Mouse (Mus musculus) limb, embryonic 13.5 days (tissue): ENCODE results near the gene Pilra. TPM values are rescaled to one million over a fixed set of nuclear protein-coding genes. Genes with fewer than 3 reads are reported as not detected.
A peak's percentile ranks its signal among the peaks of the same experiment; 100 is the strongest.

Experiments used
- ATAC-seq: fragments of 200-750 bp; cut with Nextera tagmentation; 2 replicates; pipeline ENCODE4 v1.8.0; 2017; ENCODE audit warnings: low read depth, moderate number of reproducible peaks, moderate TSS enrichment; ENCODE audit not compliant: low FRiP score
- H3K27ac ChIP-seq: fragments of 300-500 bp; sonication (generic); 2 replicates; pipeline ENCODE4 v1.5.1; 2015; ENCODE audit warnings: inconsistent platforms, mild to moderate bottlenecking, moderate library complexity
- H3K27me3 ChIP-seq: fragments of 300-500 bp; sonication (generic); 2 replicates; pipeline ENCODE4 v1.6.1; 2015; ENCODE audit warnings: mild to moderate bottlenecking, inconsistent platforms
- H3K36me3 ChIP-seq: fragments of 300-500 bp; sonication (generic); 2 replicates; pipeline ENCODE4 v1.6.1; 2015; ENCODE audit warnings: inconsistent platforms, mild to moderate bottlenecking, moderate library complexity
- H3K4me1 ChIP-seq: fragments of 300-500 bp; sonication (generic); 2 replicates; pipeline ENCODE4 v1.6.1; 2015; ENCODE audit warnings: inconsistent platforms
- H3K4me2 ChIP-seq: fragments of 300-500 bp; sonication (generic); replicated peaks from 2 replicates; pipeline ENCODE4 v1.6.1; 2015; ENCODE audit warnings: inconsistent platforms, mild to moderate bottlenecking, moderate library complexity
- H3K4me3 ChIP-seq: fragments of 300-500 bp; sonication (generic); 2 replicates; pipeline ENCODE4 v1.5.1; 2015; ENCODE audit warnings: moderate library complexity, mild to moderate bottlenecking, inconsistent platforms
- H3K9ac ChIP-seq: fragments of 300-500 bp; sonication (generic); 2 replicates; pipeline ENCODE4 v1.6.1; 2015; ENCODE audit warnings: mild to moderate bottlenecking, inconsistent platforms
- H3K9me3 ChIP-seq: fragments of 300-500 bp; sonication (generic); 2 replicates; pipeline ENCODE4 v1.6.1; 2016; ENCODE audit warnings: inconsistent platforms
- WGBS: fragments of 180-500 bp; shearing (Covaris S2); methylation state at CpG from one replicate; pipeline ENCODE4 v1.1.7; 2015; 5-methylcytosine and 5-hydroxymethylcytosine counted together
- polyA plus RNA-seq: library from polyadenylated mRNA; unstranded; fragments of >200 nt; fragmentation: Nextera tagmentation; extraction: Ambion mirVana; gene quantifications from 2 replicates; pipeline ENCODE4 v1.2.1, GENCODE M21; 2015

Gene Pilra
- polyA plus RNA-seq, 1 experiment from 2014 or later, result 0.20 TPM

DNA sequence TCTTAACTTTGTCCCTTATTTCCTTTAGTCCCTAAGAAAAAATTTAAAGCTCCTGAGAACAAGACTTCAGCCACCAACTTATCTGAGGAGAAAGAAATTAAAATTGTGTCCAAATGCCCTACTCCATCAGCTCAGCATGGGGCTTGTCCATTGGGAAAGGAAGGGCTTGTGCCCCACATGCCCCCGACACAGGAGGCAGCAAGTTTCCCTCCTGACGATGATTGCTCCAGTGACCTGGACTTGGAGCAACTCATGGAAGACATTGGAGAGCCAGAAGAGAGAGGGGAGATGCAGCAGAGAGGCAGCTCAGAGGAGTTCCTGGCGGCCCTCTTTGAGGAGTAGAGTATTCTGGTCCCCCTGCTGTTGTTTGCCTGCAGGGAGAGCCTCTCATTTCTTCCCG, 14.0 kb downstream of the Pilra start:
- 68% methylated on average over 4 of the region's 4 CpGs for WGBS
- Histone ChIP-seq H3K9me3 (no peaks in the 10 kb centered on the region), H3K27me3 (no peaks in the 10 kb centered on the region), H3K4me1 (no peaks in the 10 kb centered on the region), H3K36me3 (no peaks in the 10 kb centered on the region), H3K9ac (no peak overlapping the region), H3K4me2 (no peak overlapping the region), H3K4me3 (no peak overlapping the region), H3K27ac (no peak overlapping the region)
- ATAC-seq, result no peak

DNA sequence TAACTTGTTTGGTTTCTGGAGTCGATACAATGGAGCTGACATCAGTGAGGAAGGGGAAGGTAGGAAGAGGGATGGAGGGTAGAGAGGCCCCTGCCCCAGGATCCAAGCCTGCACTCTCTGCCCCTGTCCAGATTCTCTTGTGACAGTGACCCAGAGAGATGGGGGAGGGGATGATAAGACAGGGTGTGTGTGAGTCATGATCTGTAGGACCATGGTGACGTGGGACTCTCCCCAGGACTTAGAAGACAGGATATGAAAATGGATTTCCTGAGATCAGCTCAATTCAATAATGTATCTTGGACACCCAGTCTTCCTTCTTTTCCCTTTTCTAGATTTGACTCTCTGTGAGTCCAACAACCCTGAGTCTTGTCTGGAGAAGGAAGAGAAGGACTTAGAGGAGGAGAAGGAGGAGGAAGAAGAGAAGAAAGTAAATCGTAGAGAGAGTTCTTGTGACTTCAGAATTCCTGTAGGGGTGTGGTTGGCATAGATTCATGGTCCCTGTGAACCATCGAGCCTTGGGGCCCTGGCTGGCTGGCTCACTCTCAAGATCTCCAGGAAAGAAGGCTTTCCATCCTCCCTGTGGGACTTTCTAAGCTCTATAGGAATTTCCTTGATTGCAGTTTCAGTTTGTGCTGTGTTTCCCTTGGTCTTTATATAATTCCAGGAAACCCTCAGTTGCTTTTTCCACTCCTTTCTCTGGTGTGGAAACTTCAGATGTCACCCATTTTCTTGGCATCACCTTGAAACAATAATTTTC, 18.4 kb downstream of the Pilra start:
- Histone ChIP-seq H3K4me2 (no peak overlapping the region), H3K4me1 (no peaks in the 10 kb centered on the region), H3K27ac (no peak overlapping the region), H3K9ac (no peak overlapping the region), H3K4me3 (no peak overlapping the region), H3K27me3 (no peaks in the 10 kb centered on the region), H3K36me3 (no peaks in the 10 kb centered on the region), H3K9me3 (no peaks in the 10 kb centered on the region)
- ATAC-seq, result no peak
- 71% methylated on average over 4 of the region's 4 CpGs for WGBS

DNA sequence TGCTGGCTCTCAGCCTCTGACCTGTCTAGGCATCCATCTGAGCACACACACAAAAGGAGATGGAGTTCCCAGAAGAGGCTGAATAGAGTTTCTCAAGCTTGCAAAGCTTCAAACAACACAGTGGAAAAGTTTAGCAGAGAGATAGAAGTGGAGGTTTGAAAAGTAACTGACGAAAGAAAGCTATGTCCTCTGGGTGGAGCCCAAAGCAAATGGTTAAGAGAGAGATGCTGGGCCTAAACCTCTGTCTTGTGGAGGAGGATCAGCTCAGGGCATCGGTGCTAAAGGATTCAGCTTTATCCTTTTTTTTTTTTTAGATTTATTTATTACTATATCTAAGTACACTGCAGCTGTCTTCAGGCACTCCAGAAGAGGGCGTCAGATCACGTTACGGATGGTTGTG, 27.8 kb downstream of the Pilra start:
- Histone ChIP-seq H3K27me3 (no peaks in the 10 kb centered on the region), H3K9me3 (no peaks in the 10 kb centered on the region), H3K9ac (no peak overlapping the region), H3K4me3 (no peak overlapping the region), H3K27ac (no peak overlapping the region), H3K36me3 (no peaks in the 10 kb centered on the region), H3K4me1 (no peaks in the 10 kb centered on the region), H3K4me2 (no peak overlapping the region)
- no peak for ATAC-seq
- 91% methylated on average over 5 of the region's 5 CpGs for WGBS

DNA sequence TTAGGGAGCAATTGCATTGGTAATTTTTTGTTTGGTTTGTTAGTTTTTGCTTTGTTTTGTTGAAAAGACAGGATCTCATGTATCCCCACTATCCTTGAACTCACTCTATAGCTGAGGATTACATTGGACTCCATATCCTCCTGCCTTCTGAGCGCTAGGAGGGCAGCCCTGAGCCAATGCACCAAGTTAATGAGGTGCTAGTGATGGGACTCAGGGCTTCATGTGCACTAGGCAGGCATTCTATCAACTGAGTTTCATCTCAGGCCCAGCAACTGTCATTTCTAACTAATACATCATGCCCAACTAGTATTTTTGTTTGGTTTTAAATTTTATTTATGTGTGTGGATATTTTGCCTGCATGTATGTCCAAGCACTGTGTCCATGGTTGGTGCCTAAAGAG, 29.9 kb downstream of the Pilra start:
- Histone ChIP-seq H3K4me2 (no peak overlapping the region), H3K9me3 (no peaks in the 10 kb centered on the region), H3K9ac (no peak overlapping the region), H3K27ac (no peak overlapping the region), H3K27me3 (no peaks in the 10 kb centered on the region), H3K4me3 (no peak overlapping the region), H3K36me3 (no peaks in the 10 kb centered on the region), H3K4me1 (no peaks in the 10 kb centered on the region)
- no peak for ATAC-seq
- WGBS, result 78% methylated on average over 1 of the region's 1 CpGs

DNA sequence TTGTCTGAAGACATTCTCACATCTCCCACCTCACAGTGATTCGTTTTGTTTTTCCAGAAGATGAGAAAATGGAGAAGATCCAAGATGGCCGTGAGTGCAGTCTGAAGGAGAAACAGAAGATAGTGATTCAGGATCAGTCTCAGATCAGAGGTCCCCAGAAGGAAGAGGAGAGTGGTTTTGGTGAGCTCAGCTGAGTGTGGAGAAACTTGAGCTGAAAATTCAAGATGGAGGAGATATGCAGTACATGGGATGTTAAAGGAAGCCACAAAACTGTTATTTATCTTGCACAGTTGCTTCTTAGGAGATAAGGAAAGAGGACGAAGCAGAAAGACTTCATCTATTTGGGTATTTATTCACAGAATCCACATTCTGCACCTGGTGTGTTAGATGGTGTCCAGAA, 35.2 kb downstream of the Pilra start:
- ATAC-seq, result no peak
- Histone ChIP-seq H3K27ac (no peak overlapping the region), H3K27me3 (no peaks in the 10 kb centered on the region), H3K4me3 (no peak overlapping the region), H3K9me3 (no peaks in the 10 kb centered on the region), H3K4me2 (no peak overlapping the region), H3K4me1 (no peaks in the 10 kb centered on the region), H3K36me3 (no peaks in the 10 kb centered on the region), H3K9ac (no peak overlapping the region)
- WGBS, result 78% methylated on average over 3 of the region's 3 CpGs

DNA sequence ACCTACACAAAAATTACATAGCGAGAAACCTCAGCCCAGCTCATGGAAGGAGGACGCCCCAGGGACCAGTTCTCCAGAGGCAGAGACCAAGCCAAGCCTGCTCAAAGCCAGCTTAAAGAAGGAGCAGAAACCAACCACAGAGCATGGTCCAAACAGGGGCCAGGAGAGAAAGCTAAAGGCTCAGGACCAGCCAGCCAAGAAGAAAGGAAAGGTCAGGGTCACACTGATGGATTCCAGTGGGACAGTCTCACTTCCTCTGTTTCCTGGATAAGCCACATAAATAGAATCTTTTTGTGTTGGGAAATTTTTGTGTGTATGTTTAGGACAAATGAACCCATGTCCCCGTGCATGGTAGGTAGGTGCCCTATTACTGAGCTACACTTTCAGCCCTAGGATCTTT, 39.5 kb downstream of the Pilra start:
- Histone ChIP-seq H3K4me2 (no peak overlapping the region), H3K9me3 (no peaks in the 10 kb centered on the region)
- WGBS, result 82% methylated on average over 3 of the region's 3 CpGs

GRCm38 (mm10) chr5:137791553-137791952, 44.5 kb downstream of the Pilra start:
- ATAC-seq, result no peak
- H3K9ac ChIP-seq, result no peak overlapping the region
- H3K27ac ChIP-seq, result no peak overlapping the region
- H3K4me2 ChIP-seq, result no peak overlapping the region
- no peaks in the 10 kb centered on the region for H3K36me3 ChIP-seq
- H3K27me3 ChIP-seq, result no peaks in the 10 kb centered on the region
- H3K4me3 ChIP-seq, result no peak overlapping the region
- H3K9me3 ChIP-seq, result no peaks in the 10 kb centered on the region
- H3K4me1 ChIP-seq, result 0 out of 2 replicates have a peak, but pooled peaks cover 5% of the 10 kb centered on the region

More for the DNA sequence above, 39.5 kb downstream of the Pilra start:
- Histone ChIP-seq H3K4me1 (no peaks in the 10 kb centered on the region), H3K36me3 (no peaks in the 10 kb centered on the region), H3K4me3 (no peak overlapping the region), H3K27me3 (no peaks in the 10 kb centered on the region), H3K9ac (no peak overlapping the region), H3K27ac (no peak overlapping the region)
- no peak for ATAC-seq

DNA sequence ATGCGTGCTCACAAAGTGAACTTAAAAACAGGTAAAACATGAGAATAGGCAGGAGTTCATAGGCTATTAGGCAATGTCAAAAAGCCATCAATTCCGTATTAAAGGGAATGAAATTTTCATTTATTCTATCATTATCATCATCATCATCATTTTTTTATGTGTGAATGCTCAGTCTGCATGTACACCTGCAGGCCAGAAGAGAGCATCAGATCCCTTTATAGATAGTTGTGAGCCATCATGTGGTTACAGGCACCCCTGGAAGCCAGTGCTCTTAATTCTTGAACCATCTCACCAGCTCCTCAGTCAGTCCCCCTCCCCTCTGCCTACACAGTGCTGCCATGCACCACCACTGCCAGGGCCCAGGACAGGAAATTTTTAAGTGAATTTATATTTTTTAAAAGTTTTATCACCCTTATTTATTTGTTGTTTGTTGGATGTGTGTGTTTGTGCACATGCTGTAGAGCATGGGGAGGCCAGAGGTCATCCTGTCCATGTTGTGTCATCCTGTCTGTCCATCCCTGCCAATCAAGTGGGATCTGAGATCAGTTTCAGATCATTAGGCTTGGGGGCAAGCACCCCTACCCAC, 47.0 kb downstream of the Pilra start:
- H3K9ac ChIP-seq, result no peak overlapping the region
- H3K27ac ChIP-seq, result no peak overlapping the region
- no peaks in the 10 kb centered on the region for H3K9me3 ChIP-seq
- 92% methylated on average over 2 of the region's 2 CpGs for WGBS
- H3K27me3 ChIP-seq, result no peaks in the 10 kb centered on the region
- H3K36me3 ChIP-seq, result peaks cover 9% of the 10 kb centered on the region
- peaks cover 18% of the 10 kb centered on the region for H3K4me1 ChIP-seq
- H3K4me3 ChIP-seq, result no peak overlapping the region
- no peak overlapping the region for H3K4me2 ChIP-seq
- ATAC-seq, result no peak

DNA sequence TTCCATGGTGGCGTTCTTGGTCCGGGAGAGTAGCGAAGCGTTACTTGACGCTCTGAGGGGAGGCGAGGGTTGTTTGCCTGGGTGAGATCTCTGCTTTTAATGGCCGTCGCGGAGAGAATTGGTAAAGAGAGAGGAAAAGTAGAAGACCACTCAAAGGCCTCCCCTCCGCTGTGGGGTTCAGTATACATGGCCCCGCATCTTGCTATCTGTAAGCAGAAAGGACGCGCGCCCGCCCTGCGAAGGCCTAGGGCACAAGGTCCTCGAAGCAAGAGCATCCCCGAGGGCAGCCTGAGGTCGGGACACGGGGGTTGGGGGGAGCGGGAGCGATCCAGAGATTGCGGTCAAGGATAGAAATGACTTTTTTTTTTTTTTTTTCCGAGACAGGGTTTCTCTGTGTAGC, 47.9 kb downstream of the Pilra start:
- no peaks in the 10 kb centered on the region for H3K9me3 ChIP-seq
- no peak overlapping the region for H3K27ac ChIP-seq
- H3K27me3 ChIP-seq, result no peaks in the 10 kb centered on the region
- ATAC-seq, result no peak
- H3K4me3 ChIP-seq, result peak overlapping the region; percentile 85
- H3K4me2 ChIP-seq, result peak overlapping the region; percentile 92
- 0 out of 2 replicates have a peak overlapping the region, but pooled peaks have one; percentile 45 for H3K9ac ChIP-seq
- H3K36me3 ChIP-seq, result peaks cover 18% of the 10 kb centered on the region
- WGBS, result 72% methylated on average over 24 of the region's 24 CpGs
- peaks cover 27% of the 10 kb centered on the region for H3K4me1 ChIP-seq

DNA sequence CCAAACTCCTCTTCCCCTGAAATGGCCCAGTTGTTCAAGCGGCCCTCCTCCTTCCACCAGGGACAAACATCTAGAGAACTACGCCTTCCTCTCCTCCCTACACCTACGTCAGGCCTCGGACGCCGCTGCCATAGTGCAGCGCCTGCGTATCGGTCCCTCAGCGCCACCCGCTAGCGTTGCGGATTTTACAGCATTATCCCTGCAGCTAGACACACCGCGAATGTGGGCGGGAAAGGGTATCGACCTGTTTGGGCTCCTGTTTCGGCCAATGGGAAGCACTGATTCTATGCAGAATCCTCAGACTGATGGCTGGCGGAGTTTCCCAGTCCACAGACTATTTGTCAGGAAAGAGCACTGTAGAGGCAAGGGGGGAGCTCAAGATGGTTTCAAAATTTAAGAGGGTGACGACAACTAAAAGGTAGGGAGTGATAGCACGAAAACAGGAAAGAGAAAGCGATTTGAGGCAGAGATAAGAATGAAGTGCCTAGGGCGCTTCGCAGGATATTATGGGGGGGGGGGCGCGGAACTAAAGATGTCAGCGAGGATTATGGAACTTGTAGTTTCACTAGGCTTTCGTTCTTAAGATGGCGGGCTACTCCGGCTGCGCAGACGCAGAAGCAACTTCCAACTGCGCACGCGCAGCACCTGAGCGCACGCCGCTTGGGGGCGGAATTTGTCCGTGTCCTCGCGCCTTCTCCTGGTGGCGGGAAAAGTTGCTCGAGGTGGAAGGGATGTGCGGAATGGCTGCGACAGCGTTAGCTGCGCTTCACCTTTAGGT, 48.7 kb downstream of the Pilra start, which contains the start of the genes Mepce and Zcwpw1:
Mepce (minus strand) TSS at position 505 of the 778 bp plus-strand sequence.
Zcwpw1 (plus strand) TSS at position 648 of the 778 bp plus-strand sequence.
- H3K9me3 ChIP-seq, result no peaks in the 10 kb centered on the region
- peak within 1 kb of the TSS; percentile 92 for H3K4me2 ChIP-seq
- peak within 1 kb of the TSS; percentile 98 for H3K27ac ChIP-seq
- peak within 1 kb of the TSS; percentile 85 for H3K4me3 ChIP-seq
- H3K27me3 ChIP-seq, result no peaks in the 10 kb centered on the region
- H3K36me3 ChIP-seq, result peaks cover 26% of the 10 kb centered on the region
- peak; percentile 49 for ATAC-seq
- peaks cover 32% of the 10 kb centered on the region for H3K4me1 ChIP-seq
- under 1% methylated on average over 48 of the region's 48 CpGs for WGBS
- H3K9ac ChIP-seq, result peak within 1 kb of the TSS; percentile 98

DNA sequence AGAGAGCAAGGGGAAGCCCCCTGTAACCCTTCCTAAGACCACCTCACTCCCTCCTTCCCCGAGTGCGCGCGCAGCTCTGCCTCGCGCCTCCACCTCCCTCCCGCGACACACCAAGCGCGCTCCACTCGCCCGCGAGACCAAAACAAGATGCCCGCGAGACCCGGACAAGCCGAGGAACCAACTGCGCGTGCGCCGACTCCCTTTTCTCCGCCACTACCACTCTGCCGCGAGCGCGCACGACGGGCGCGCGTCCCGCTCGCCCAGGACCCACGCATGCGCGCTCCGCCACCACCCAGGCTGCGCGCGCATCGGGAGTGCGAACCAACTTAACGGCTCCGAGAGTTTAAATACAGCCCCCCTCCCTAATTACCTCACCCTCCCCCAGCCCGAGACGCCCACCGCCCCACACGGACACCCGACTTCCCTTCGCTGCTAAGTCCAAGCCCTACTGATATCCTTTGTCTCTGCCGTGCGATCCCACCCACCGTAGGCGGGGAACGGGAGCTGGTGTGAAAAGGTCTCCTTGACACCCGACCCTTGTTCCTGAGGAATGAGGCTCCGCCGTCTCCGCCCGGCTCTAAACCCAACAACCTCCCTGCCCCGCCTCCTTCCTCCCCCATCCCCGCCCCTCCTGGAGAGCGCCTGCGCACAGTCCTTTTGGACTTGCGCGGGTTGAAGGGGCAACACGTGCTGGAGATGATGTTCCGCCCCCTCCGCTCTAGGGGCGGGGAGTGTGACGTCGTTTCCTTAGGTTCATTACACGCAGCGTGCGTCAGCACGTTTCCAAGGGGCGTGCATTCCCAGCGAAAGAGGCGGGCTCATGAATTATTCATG, 49.8 kb downstream of the Pilra start:
- H3K9ac ChIP-seq, result peak overlapping the region; percentile 98
- H3K27me3 ChIP-seq, result no peaks in the 10 kb centered on the region
- under 1% methylated on average over 79 of the region's 79 CpGs for WGBS
- peaks cover 32% of the 10 kb centered on the region for H3K4me1 ChIP-seq
- peak overlapping the region; percentile 85 for H3K4me3 ChIP-seq
- no peaks in the 10 kb centered on the region for H3K9me3 ChIP-seq
- peaks cover 36% of the 10 kb centered on the region for H3K36me3 ChIP-seq
- peak overlapping the region; percentile 98 for H3K27ac ChIP-seq
- peak; percentile 90 for ATAC-seq
- peak overlapping the region; percentile 92 for H3K4me2 ChIP-seq
